Mouse (Mus musculus) thymus, postnatal 36 days (tissue): Measurements from ENCODE around the gene Fgfr2.
A peak's percentile ranks its signal among the peaks of the same experiment; 100 is the strongest.

Experiments used
- DNase-seq, 2 experiments: peaks; one replicate each; pipeline ENCODE4 v3.0.0; 2022; ENCODE audit warnings: mixed read lengths in 2 of 2

Gene Fgfr2

DNA sequence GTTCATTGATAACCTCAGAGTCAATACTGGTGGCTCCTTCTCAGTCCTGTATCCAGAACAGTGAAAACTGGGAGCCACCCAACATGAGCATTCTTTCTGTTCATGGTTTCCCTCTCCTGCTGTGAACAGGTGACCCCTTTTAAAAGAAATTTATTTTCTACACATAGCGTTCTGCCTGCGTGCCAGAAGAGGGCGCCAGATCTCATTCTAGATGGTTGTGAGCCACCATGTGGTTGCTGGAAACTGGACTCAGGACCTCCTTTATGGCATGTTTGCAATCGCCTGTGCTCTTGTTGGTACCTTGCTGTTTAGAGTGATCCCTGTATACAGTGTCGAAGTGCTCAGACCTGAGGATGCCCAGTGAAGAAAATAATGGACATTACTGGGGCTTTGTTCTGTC is 2458.5 kb downstream of the Fgfr2 start:
- no peak for DNase-seq

DNA sequence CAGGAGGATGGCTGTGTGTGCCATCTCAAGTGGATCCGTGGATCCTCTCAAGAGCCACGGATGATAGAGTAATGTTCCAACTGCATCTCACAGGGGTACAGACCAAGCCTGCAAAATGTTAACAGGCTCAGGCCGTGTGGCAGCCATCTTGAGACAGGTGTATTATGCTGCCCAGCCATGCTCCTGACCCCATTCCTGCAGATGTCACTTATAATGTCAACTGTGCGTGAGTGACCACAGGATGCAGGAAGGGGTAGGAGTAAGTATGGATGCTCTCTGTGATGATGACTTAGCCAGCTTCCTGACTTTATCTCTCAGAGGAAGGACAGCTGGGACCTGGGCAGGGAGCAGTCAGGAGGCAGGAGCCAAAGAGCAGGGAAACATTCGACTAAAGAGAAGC is 2459.1 kb downstream of the Fgfr2 start:
- DNase-seq, result no peak

DNA sequence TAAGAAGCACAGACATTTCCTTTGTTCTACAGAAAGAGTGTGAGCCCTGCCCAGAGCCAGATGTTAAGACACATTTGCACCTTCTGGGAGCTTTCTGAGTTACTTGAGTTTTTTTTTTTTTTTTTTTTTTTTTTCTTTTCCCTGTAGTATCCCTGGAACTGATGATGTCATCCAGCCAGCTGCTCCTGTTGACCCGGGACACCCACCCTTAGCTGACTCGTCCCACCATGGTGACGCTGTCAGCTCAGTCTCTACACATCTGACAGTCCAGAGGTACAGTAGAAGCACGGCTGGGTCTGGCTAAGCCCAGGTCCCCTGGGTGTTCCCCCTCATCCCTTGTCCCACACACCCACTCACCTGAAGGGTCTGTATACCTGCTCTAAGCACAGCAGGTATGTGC is 2460.3 kb downstream of the Fgfr2 start:
- DNase-seq, result no peak

DNA sequence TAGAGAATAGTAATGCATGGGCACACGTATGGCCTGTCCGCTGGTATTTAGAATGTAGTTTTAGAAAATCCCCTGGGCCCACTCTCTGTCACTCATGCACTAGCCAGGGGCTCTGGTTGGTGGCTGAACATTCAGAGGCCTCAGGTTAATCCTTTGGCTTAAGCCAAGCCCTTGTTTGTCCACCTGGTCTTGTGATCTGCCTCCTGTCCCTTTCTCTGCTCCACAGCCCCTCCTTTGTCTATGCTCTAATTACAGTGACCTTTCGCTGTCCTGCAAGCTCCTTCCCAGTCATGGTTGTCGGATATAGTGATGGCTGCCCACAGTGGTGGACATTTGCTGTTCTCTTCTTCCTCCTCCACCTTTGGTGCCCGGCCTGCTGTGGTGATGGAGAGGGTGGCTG is 2460.9 kb downstream of the Fgfr2 start:
- no peak for DNase-seq

DNA sequence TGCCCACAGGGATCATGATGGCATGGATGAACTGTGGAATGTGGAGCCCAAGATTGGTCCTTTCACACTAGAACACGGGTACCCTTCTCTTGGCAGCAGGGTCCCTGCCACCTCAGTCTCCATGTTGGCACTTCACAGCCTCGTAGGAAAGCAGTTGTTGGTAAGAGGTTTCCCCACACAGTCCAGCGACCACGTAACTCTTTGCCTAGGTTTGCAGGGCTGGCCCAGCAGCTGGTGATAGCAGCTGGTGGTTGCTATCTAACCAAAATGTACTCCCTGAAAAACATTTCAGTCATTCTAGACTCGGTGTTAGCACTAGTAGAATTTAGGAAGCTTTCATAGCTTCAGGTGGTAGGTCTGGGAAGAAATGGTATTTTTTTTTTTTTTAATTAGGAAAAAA is 2464.0 kb downstream of the Fgfr2 start:
- no peak for DNase-seq

DNA sequence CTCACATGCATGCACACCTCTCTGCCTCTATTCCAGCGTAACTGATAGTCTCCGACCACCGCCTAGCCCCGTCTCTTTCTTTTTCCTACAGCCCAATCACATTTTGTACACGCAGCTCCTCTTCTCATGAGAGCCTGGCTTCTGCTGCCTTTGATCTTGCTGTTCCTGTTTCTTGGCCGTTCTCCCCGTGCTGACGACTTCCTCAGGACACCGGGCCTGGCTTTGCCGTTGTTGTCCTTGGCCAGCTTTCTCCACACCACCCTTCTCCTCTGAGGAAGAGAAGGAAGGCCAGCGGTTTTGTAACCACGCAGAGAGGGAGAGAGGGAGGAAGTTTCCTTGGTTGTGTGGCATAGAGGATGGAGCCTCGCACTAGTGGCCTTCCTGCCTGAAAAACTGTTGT is 2465.4 kb downstream of the Fgfr2 start:
- no peak for DNase-seq

DNA sequence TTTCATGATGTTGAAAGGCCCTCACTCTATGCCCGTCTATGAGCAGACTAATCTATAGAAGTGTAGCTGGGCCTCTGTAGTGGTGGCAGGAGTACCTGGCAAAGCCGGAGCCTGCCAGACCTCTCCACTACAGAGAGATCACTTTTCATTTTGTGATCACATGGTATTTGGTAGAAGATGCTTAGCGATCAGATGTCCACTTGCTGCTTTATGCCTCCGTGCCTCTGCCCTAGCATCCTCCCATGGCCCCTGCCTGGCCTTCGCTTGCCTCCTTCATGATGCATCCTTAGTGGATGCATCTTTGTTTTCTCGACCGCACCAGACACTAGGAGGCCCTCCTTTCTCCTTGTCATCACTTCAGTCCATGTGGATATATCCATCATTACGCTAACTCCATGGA is 2466.2 kb downstream of the Fgfr2 start:
- no peak for DNase-seq

DNA sequence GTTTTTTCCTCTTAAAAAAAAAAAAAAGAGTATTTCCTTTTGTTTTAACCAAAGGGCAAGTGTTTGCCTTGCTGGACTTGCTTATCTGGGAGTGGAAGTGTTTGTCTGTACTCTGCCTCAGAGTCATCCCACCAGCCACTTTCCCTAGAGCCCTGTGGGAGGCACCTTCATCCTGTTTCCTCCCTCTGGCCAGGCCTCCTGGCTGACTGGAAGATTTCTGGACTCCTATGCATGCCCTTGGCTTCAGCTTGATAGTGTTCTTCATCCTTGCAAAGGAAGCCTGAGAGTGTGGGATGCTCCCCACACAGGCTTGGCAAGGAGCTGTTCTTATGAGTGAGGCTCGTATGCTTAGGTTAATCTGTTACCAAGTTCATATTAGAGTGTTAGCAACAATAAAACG is 2468.6 kb downstream of the Fgfr2 start:
- DNase-seq, result no peak

DNA sequence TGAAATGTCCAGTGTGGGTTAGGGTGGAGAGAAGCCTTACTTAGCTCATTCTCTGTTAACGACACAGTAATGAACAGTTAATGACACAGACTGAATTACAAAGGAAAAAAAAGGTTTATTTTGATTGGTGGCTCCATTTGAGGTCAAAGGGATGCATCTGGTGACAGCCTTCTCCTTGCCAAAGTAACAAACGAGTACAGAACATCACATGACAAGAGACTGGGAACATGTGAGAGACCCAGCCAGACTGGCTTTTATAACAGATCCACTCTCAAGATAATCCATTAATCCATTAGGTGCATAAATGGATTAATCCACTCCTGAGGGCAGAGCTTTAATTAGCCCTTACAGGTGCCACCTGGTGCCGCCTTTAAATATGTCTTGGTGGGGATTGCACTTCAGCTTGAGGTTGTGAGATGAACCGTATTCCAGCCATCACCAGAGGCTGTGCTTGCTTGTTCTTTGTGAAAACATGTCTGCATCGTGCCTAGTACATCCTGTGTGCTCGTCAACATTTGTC is 2470.1 kb downstream of the Fgfr2 start:
- DNase-seq, result no peak

DNA sequence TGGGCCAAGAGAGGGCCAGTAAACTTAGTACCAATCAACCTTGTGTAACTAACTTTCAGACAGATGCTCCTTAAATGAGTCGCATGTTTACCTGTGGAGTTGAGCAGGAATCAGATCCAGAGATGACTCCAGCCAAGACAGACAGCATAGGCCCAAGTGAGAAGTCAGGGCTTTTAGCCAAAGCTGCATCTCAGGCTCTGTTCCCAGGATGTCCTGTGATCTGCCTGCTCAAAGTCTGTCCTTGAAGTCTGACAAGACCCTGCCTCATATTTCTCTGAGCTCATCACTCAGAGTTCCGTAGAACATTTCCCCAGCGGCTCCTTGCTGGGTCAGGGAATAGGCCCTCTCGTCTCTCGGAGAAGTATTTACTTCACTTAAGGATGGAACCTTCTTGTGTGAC is 2472.5 kb downstream of the Fgfr2 start:
- DNase-seq, result no peak

DNA sequence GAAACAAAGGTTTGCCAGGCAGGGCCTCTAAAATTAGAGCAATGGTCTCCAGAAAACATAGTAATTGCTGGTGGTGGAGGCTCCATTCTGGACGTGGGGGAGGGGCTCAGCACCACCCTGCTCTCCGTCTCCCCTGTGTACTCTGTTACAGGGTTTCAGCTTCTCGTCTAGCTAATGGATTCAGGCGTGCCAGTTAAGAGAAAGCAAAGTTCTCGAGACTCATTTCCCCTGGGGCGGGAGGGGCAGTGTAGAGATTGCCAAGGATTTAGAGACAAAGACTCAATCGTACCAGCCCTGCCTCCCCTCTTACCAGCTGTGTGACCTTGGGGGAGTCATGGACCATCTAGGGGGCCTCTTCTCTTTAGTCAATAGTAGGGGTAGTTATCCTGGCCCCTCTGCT is 2473.9 kb downstream of the Fgfr2 start:
- DNase-seq, result no peak

DNA sequence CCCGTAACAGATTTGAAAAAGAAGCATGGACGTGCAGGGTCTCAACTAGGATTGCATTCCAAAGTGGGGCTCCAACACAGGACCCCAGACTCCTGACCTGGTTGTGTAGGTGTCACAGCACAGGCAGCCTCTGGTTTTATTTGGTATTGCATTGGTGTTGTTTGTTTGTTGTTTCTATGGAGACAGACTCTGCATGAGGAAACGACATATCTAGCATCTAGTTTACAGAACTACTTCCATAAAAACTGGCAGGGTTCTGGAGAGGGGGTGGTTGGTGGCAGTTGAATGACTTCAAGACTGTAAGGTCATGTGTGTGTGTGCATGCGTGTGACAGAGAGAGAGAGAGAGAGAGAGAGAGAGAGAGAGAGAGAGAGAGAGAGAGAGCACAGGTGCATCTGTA is 2475.1 kb downstream of the Fgfr2 start:
- no peak for DNase-seq

DNA sequence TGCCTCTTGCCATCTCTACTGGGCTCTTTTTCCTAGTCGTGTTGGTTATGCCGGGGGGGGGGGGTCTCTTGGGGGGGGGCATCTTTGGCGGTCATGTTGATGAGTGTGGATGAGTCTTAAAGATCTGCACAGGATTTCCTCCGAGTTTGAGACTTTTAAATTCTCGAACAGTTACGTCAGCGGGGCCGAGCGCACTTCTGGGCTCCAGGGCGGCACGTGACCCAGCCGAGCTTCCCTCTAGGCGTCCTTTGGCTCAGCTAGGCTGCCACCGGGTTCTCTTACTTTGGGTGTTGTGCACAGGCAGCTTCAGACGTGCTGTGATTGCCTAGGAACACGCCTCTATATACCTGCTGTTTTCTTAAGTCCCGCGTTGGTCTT is 2476.4 kb downstream of the Fgfr2 start:
- DNase-seq, result peak; percentile 57 to 67

DNA sequence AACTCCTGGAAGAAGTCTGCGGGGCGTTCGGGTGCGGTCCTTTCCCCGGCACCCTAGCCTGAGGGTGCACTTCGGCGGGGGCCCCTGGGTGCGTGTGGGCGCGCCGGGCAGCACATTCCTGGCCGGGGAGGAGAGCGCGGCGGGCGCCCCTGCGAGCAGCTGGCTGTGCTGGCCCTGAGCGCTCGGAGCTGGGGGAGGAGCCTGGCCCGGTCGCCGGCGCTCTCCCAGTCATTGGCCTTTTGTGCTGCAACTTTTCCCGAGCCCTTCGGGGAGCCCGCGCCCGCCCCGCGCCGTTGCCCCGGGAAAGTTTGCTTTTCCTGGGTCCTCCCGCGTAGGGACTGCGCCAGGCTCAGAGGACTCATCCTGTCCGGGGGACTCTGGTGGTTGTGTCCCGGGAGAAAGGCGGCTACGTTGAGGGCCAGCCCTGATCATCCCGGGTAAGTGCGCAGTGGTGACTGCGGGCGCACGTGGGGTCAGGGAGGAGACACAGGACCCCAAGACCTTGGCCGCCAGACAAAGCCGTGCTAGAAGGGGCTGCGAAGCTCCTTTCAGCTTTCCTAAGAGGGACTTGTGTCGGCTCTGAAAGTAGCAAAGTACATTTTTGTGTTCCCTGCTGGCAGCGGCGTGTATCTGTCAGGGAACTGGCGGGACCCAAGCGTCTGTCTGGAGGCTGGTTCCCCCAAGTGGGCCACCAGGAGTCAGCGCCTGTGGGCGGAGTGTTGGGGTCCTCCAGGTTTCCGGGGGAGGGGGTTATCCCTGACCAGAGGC is 2477.0 kb downstream of the Fgfr2 start:
- DNase-seq, result peak; percentile 51 to 60

DNA sequence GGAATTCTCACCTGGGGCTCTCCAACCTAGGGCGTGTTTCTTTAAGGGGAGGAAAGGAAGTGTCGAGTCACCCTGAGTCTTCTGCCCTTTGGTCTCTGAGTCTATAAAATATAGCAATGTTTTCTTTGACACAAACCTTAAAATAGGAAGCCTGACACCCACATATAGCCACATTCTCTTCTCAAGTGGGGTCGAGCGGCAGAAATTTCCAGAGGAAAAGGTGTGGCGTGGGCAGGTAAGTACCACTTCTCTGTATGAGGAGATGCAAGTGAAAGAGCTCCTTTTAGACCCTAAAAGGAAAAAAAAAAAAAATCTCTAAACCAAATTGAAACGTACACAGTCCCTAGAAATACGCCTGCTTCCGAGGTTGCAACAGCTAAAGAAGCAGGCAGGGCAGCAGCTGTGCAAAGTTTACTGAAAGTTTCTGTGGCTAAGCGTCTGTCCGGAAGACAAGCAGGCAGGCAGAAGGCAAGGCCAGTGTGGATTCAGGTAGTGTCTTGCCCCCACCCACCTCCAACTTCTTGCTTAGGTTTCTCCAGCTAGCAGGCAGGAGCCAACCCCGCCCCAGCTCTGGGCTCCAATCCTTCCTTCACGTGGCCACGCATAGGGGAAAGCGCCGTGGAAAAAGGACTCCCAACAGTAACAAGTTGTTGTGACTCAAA is 2477.7 kb downstream of the Fgfr2 start:
- DNase-seq, result peak; percentile 25 to 51

DNA sequence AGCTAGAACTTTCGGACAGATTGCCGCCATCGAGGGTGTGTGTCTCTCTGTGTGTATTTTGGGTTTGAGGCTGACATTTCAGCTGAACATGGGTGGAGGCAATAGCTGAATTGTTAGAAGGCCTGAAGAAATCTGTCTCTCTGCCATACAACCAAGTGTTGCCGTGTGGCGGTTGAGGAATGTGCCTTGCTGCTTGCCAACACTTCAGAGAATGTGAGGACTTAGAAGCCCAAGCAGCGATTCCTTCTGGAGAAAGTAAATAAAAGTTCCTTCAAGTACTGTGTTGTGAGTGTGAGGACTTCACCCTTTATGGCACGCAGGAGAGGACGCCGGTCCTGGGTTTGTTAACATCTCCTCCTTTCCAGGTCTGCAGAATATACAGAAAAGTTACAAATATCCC is 2482.5 kb downstream of the Fgfr2 start:
- no peak for DNase-seq

DNA sequence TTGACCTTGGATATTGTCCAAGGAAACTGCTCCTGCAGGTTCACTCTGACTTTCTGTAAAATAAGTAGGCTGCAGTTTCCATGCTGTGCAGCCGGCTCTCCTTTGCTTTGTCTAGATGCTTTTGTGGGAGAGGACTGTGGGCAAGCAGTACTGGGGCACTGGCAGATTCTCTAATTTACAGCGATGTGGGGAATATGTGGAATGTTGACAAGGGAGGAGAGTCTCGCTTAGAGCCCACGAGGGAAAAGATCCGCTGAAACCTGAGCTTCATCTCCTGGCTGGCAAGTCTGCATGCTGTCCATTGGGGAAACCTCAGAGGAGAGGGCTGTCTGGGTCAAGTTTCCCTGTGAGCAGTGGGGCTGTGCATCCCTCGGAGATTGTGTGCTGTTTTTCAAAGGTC is 2485.3 kb downstream of the Fgfr2 start:
- DNase-seq, result no peak

DNA sequence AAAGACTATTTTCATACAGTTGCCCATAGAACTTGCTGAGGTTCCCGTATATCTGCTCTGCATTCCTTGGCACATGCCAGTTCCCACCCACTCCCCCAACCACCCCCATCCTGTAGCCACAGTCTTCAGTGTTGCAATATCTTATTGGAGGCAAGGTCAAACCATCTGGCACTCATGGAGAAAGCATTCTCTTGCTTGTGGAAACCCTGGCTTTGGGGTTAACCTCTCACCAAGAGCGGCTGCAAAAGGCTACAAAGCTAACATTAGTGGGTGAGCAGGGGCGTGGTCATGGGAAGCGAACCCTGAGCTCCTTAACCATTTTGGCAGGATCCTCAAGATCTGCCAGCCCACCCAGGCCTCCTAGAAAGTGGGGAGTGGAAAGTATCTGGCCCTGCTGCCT is 2486.2 kb downstream of the Fgfr2 start:
- DNase-seq, result no peak

DNA sequence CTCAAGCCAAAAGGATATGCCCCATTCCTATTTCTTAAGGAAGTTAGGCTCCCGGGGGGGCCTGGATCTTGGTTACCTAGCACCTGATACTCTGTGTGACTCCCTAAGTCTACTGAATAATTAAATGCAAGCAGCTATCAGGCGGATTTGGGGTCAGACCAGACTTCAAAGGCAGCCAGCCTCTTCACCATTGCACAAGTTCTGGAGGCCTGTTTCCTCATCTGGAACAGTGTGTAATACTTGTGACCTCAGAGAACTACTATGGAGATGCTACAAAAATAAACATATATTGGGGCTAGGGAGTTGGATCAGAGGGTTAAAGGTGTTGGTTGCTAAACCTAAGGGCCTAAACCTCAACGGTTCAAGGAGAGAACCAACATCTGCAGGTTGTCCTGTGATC is 2486.9 kb downstream of the Fgfr2 start:
- no peak for DNase-seq

DNA sequence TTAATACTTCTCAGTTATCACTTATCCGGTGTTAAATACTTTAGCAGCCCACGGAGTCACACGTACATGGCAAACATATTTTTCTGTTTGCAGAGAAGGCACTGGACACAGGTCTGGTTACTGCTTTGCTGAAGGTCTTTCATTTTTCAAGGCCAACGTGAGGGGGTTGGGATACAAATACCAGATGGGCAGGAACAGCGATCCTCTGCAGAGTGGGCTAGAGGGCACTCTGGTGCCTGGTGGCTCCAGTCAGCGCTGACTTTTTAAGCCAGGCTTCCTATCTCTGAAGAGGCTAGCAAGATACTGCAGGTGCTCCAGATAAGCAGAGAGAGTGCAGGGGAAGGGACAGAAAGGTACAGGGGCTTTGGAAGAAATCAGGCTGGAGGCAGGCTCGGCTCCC is 2487.9 kb downstream of the Fgfr2 start:
- DNase-seq, result no peak

DNA sequence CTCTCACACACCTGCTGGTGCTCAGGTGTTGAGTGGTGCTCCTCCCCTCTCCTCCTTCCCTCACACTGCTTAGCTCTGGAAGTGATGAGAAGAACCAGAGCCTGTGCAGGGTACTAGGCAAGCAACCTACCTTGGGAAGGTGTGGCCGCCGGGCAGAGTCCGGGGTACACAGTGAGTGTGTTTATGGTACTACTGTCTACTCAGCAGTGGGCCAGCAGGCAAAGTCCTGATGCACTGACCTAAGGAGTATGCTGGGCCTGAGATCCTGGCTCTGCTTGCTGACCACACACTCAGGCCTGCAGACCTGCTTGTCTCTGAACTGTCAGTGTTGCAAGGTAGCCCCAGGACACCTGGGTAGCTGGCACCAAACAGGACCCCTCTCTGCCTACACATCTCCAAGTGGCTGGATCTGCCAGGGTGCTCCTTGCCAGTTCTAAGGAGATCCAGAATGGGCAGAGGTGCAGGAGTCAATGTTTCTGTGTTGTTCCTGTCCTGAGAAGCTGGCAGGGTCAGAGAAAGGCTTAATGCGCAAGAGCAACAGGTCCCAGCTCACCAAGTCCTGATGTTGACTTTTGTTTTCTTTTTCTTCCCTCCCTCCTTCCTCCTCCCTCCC is 2488.8 kb downstream of the Fgfr2 start:
- DNase-seq, result no peak

DNA sequence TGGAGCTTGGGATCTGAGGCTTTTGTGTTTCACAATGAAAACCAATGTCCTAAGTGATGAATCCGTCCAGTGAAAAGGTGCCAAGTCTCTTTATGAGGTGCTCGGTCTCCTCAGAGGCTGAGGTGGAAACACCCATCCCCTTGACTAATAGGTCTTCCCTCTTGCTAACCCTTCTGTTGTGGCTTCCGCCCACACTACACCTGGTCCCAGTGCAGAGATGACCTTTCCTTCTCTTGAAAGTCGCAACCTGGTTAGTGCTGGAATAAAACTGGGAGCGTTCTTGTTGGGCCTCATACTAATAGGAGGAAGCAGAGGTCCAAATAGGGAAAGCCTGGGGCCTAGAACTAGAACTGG is 2490.8 kb downstream of the Fgfr2 start:
- no peak for DNase-seq

DNA sequence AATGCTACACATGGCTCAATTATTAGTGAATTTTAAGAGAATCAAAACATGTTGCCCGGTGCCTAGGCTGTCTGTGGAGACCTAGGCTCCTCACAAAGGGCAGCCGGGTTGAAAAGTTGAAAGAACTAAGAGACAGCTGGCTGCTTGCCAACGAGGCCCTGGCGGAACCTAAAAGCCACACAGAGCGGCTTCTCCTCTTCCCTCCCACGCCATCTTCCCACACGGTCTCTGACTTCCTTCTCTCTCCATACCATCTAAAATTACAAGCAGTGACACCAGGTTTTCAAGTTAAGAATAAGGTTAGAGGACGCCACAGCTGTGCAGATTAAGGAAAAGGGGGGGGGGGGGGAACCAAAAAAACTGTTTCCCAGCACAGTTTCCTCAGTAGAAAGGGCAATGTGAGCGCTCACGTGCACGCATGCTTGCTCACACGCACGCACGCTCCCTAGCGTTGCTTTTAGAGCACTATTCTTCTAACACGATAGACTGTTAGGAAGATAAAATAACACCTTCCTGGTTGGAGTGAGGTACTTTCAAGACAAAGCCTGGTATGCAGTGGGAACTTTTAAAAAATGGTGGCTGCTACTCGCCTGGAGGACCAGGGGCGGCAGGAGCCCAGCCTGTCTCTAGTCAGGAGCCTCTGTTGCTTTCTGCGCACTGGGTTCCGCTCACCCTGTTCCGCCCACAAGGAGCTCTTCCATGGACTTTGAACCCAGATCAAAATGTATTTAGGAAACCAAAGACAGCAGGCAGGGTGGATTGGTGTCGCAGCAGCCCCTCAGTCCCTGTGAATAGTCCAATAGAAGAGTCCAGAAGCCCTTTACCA is 2491.4 kb downstream of the Fgfr2 start:
- peak; percentile 75 to 78 for DNase-seq
